In the genomic region with DNA sequence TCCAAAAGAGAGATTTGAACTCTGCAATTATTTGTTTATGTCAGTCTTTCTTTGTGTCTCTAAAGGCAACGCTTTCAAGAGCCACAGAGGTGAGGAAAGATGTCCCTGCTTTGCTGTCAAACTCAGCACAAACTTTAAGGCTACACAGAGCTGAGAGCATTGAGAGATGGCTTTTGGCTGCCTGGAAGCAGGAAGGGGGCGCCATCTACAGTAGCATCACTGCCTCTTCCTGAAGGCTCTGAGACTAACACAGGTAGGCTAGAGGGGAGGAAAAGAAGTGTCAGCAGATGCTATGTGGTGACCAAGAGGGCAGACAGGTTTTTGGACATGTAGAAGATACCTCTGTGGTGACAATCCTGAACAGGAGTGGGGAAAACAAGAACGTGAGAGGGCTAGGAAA, we compare ENCODE assay signal across 13 mouse cellular contexts. TPM values are rescaled to one million over a fixed set of nuclear protein-coding genes. Genes with fewer than 3 reads are reported as not detected.
DNase-seq lines count a peak whose midpoint lies in the region; ATAC-seq and TF ChIP-seq lines count a peak whose summit lies in the region.
"Had no signal": no experiment of that assay in that cellular context is flagged by ENCODE, and none has a peak within 500 bp of the region (broad histone marks: within the 10 kb centered on the region; RNA-seq: fewer than 3 reads in every experiment).

No protein-coding gene starts in this region.

- H3K4me1 ChIP-seq in hindbrain, postnatal 0 days (ENCODE audit: insufficient read depth, low read length): 0 out of 2 replicates have a peak, but pooled peaks cover 4% of the 10 kb centered on the region
- peaks cover 12% of the 10 kb centered on the region for H3K4me1 ChIP-seq in hindbrain, embryonic 13.5 days (replicated peaks)
- H3K4me1 ChIP-seq: forebrain, embryonic 13.5 days; heart, embryonic 15.5 days; limb, embryonic 12.5 days; midbrain, embryonic 12.5 days had no signal

- WGBS in hindbrain, postnatal 0 days: 34% methylated on average over 3 of the region's 3 CpGs
- WGBS in hindbrain, embryonic 13.5 days: 35% methylated on average over 3 of the region's 3 CpGs

- H3K4me2 ChIP-seq in hindbrain, postnatal 0 days (ENCODE audit: low read depth, low read length): no peak overlapping the region
- H3K4me2 ChIP-seq in hindbrain, embryonic 13.5 days: no peak overlapping the region
- H3K4me2 ChIP-seq: forebrain, embryonic 13.5 days; heart, embryonic 15.5 days; limb, embryonic 12.5 days; midbrain, embryonic 12.5 days had no signal

- no peaks in the 10 kb centered on the region for H3K9me3 ChIP-seq in hindbrain, postnatal 0 days (ENCODE audit: low read length)
- H3K9me3 ChIP-seq in hindbrain, embryonic 13.5 days: no peaks in the 10 kb centered on the region
- H3K9me3 ChIP-seq: forebrain, embryonic 13.5 days; heart, embryonic 15.5 days; limb, embryonic 12.5 days; midbrain, embryonic 12.5 days had no signal

- ATAC-seq in hindbrain, postnatal 0 days: no peak
- no peak for ATAC-seq in hindbrain, embryonic 13.5 days (ENCODE audit: low FRiP score)
- ATAC-seq: forebrain, embryonic 13.5 days had no signal

- TF ChIP-seq CTCF in hindbrain, postnatal 0 days (IDR thresholded peaks at IDR 0.05; ENCODE audit: low read depth): peak; percentile 67

- H3K27ac ChIP-seq in hindbrain, postnatal 0 days: no peak overlapping the region
- no peak overlapping the region for H3K27ac ChIP-seq in hindbrain, embryonic 13.5 days
- H3K27ac ChIP-seq: forebrain, embryonic 13.5 days; heart, embryonic 15.5 days; limb, embryonic 12.5 days; midbrain, embryonic 12.5 days had no signal

- H3K36me3 ChIP-seq in hindbrain, postnatal 0 days (ENCODE audit: insufficient read depth, low read length): no peaks in the 10 kb centered on the region
- no peaks in the 10 kb centered on the region for H3K36me3 ChIP-seq in hindbrain, embryonic 13.5 days
- H3K36me3 ChIP-seq: heart, embryonic 15.5 days; limb, embryonic 12.5 days; midbrain, embryonic 12.5 days had no signal

- no peak overlapping the region for H3K4me3 ChIP-seq in hindbrain, postnatal 0 days (ENCODE audit: low read length)
- H3K4me3 ChIP-seq in hindbrain, embryonic 13.5 days: no peak overlapping the region
- H3K4me3 ChIP-seq: forebrain, embryonic 13.5 days; heart, embryonic 15.5 days; limb, embryonic 12.5 days; midbrain, embryonic 12.5 days had no signal

- H3K27me3 ChIP-seq in hindbrain, postnatal 0 days (ENCODE audit: insufficient read depth, low read length): no peaks in the 10 kb centered on the region
- H3K27me3 ChIP-seq in hindbrain, embryonic 13.5 days: no peaks in the 10 kb centered on the region
- H3K27me3 ChIP-seq: forebrain, embryonic 13.5 days; heart, embryonic 15.5 days; midbrain, embryonic 12.5 days had no signal

- no peak for DNase-seq in hindbrain, postnatal 0 days (ENCODE audit: low spot score)
- peak; percentile 18 for DNase-seq in ovary, postnatal 36 days (ENCODE audit: low spot score)
- DNase-seq in ovary, postnatal 14 days (ENCODE audit: low spot score): no peak
- peak; percentile 22 for DNase-seq in cerebellum, adult 11-12 months
- peak; percentile 11 for DNase-seq in lung, postnatal 10 days
- no peak for DNase-seq in ovary, adult 18-20 months (ENCODE audit: low spot score)
- no peak for DNase-seq in thymus, postnatal 14 days

- no peak overlapping the region for H3K9ac ChIP-seq in hindbrain, postnatal 0 days (replicated peaks; ENCODE audit: low read length)
- no peak overlapping the region for H3K9ac ChIP-seq in hindbrain, embryonic 13.5 days
- H3K9ac ChIP-seq: forebrain, embryonic 13.5 days; heart, embryonic 15.5 days; limb, embryonic 12.5 days; midbrain, embryonic 12.5 days had no signal

RNA-seq across cellular contexts. Expression of a gene that starts 35.2 kb away (rescaled TPM):
- total RNA-seq in hindbrain, postnatal 0 days (2014; rRNA removed): 30.3 and 31.9 TPM in 2 replicates
- 25.1 and 28.2 TPM in 2 replicates for polyA plus RNA-seq in hindbrain, postnatal 0 days (2015; fragmentation: Nextera tagmentation; extraction: Ambion mirVana)
- 80.8 and 99.8 TPM in 2 replicates for polyA plus RNA-seq in hindbrain, embryonic 13.5 days (2015; fragmentation: Nextera tagmentation; extraction: Ambion mirVana)
- polyA plus RNA-seq: heart, embryonic 15.5 days; stomach, embryonic 14.5 days had no signal

RNA-seq across cellular contexts. Expression of a gene that starts 41.1 kb away (rescaled TPM):
- total RNA-seq in hindbrain, postnatal 0 days (2014; rRNA removed): 1.4 and 2.0 TPM in 2 replicates
- 0.56 and 0.92 TPM in 2 replicates for polyA plus RNA-seq in hindbrain, postnatal 0 days (2015; fragmentation: Nextera tagmentation; extraction: Ambion mirVana)
- 0.97 and 1.1 TPM in 2 replicates for polyA plus RNA-seq in hindbrain, embryonic 13.5 days (2015; fragmentation: Nextera tagmentation; extraction: Ambion mirVana)

Comparison
In these comparisons a context has a peak if more than half of its experiments do, and no peak if none do; other contexts are left out.
1. DNase-seq: peak in ovary, postnatal 36 days (single experiment), cerebellum, adult 11-12 months (single experiment) and lung, postnatal 10 days (single experiment); none in hindbrain, postnatal 0 days (single experiment), ovary, postnatal 14 days (single experiment), ovary, adult 18-20 months (single experiment) and thymus, postnatal 14 days (single experiment).